In the genomic region with DNA sequence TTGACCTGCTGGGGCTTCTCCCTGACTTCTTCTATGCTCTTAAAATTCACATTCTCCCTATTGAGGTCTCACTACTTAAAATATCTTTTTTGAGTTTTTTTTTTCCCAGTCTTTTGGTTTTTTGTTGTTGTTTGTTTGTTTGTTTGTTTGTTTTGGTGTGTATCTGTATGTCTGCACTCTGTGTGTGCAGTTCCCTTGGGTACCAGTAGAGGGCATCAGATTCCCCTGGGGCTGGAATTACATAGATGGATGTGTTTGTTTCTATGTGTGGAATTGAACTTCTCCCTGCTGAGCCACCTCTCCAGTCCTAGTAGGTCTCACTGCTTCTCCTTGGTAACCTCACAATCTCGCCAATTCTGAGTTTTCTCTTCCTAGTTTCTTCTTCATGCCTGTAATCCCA, we compare ENCODE assay signal across 2 mouse cellular contexts.
TF ChIP-seq lines count a peak whose summit lies in the region.

No protein-coding gene starts in this region.

TF ChIP-seq in CH12.LX, 34 proteins besides CTCF, POLR2A, EP300 and RAD21:
- no peak for TF ChIP-seq JUND (conservative IDR thresholded peaks at IDR 0.05; ENCODE audit: low read depth, low read length)

TF ChIP-seq in MEL, 35 proteins besides CTCF, POLR2A, EP300 and RAD21:
- TF ChIP-seq ZMIZ1 (IDR thresholded peaks at IDR 0.05; ENCODE audit: low read depth, low read length) (no peak), MYB (IDR thresholded peaks at IDR 0.05; ENCODE audit: low read depth, low read length) (no peak), KAT2A (conservative IDR thresholded peaks at IDR 0.05; ENCODE audit: low read depth, low read length) (no peak), NRF1 (IDR thresholded peaks at IDR 0.05; ENCODE audit: insufficient read depth, low read depth, low read length, poor library complexity, severe bottlenecking) (no peak), MAX (IDR thresholded peaks at IDR 0.05; ENCODE audit: low read length) (no peak), ZKSCAN1 (IDR thresholded peaks at IDR 0.05; ENCODE audit: low read depth, low read length) (no peak), E2F4 (IDR thresholded peaks at IDR 0.05; ENCODE audit: borderline replicate concordance, low read depth, low read length) (no peak), POLR2AphosphoS5 (IDR thresholded peaks at IDR 0.05; ENCODE audit: borderline replicate concordance, low read depth, low read length) (no peak), ELF1 (IDR thresholded peaks at IDR 0.05; ENCODE audit: low read depth, low read length) (no peak), TBP (IDR thresholded peaks at IDR 0.05; ENCODE audit: low read depth, low read length) (no peak), RCOR1 (IDR thresholded peaks at IDR 0.05; ENCODE audit: low read depth, low read length) (no peak), BHLHE40 (IDR thresholded peaks at IDR 0.05; ENCODE audit: borderline replicate concordance, low read depth, low read length) (no peak)
